Mouse (Mus musculus): ENCODE measurements around the gene Aanat.

- TF ChIP-seq POLR2A (IDR thresholded peaks at IDR 0.05; ENCODE audit: control insufficient read depth, low read depth, low read length) (no peak), CTCF (IDR thresholded peaks at IDR 0.05; ENCODE audit: control insufficient read depth, insufficient read depth, insufficient replicate concordance, low read depth, low read length) (no peak)
These were observed 25.7 kb downstream of the Aanat start for GRCm38 (mm10) chr11:116611883-116612282.

Data from testis, adult 2 months (tissue).